Mouse (Mus musculus) lung, embryonic 16.5 days (tissue): ENCODE data around the gene BC052040. TPM values are rescaled to one million over a fixed set of nuclear protein-coding genes. Genes with fewer than 3 reads are reported as not detected.

Experiments
- ATAC-seq: fragments of 200-750 bp; cut with Nextera tagmentation; 2 replicates; pipeline ENCODE4 v1.8.0; 2017; ENCODE audit warnings: low read depth, mild to moderate bottlenecking, moderate library complexity
- H3K27ac ChIP-seq: fragments of 300-500 bp; sonication (generic); 2 replicates; pipeline ENCODE4 v1.5.1; 2014; ENCODE audit warnings: mild to moderate bottlenecking, control low read depth, low read length
- H3K27me3 ChIP-seq: fragments of 300-500 bp; sonication (generic); 2 replicates; pipeline ENCODE4 v1.6.1; 2014; ENCODE audit warnings: low read depth, low read length, mixed read lengths; ENCODE audit not compliant: control insufficient read depth, insufficient read depth
- H3K36me3 ChIP-seq: fragments of 300-500 bp; sonication (generic); 2 replicates; pipeline ENCODE4 v1.6.1; 2014; ENCODE audit warnings: low read length; ENCODE audit not compliant: control insufficient read depth, insufficient read depth
- H3K4me1 ChIP-seq: fragments of 300-500 bp; sonication (generic); replicated peaks from 2 replicates; pipeline ENCODE4 v1.6.1; 2014; ENCODE audit warnings: low read length, mixed read lengths; ENCODE audit not compliant: control insufficient read depth, insufficient read depth
- H3K4me2 ChIP-seq: fragments of 300-500 bp; sonication (generic); 2 replicates; pipeline ENCODE4 v1.6.1; 2014; ENCODE audit warnings: low read depth, low read length, control low read depth
- H3K4me3 ChIP-seq: fragments of 300-500 bp; sonication (generic); 2 replicates; pipeline ENCODE4 v1.5.1; 2014; ENCODE audit warnings: mild to moderate bottlenecking, low read length, control low read depth
- H3K9ac ChIP-seq: fragments of 300-500 bp; sonication (generic); 2 replicates; pipeline ENCODE4 v1.6.1; 2014; ENCODE audit warnings: low read length, control low read depth
- H3K9me3 ChIP-seq: fragments of 300-500 bp; sonication (generic); 2 replicates; pipeline ENCODE4 v1.6.1; 2016; ENCODE audit warnings: low read length; ENCODE audit not compliant: control insufficient read depth
- WGBS: fragments of 180-500 bp; shearing (Covaris S2); extraction: QIAGEN DNeasy Blood & Tissue Kit; methylation state at CpG from one replicate; pipeline ENCODE4 v1.1.7; 2014; 5-methylcytosine and 5-hydroxymethylcytosine counted together
- microRNA counts: library from miRNA; unstranded; fragments of <30 nt; microRNA quantifications from one replicate; lab custom pipeline; 2016
- microRNA-seq: library from miRNA; unstranded; fragments of <30 nt; microRNA quantifications from one replicate; pipeline ENCODE4, GENCODE M21; 2016
- polyA plus RNA-seq: library from polyadenylated mRNA; unstranded; fragments of >200 nt; fragmentation: Nextera tagmentation; extraction: Ambion mirVana; gene quantifications from 2 replicates; pipeline ENCODE4 v1.2.1, GENCODE M21; 2015

The BC052040 gene
- polyA plus RNA-seq, 1 experiment from 2014 or later = 12.6 TPM

- Histone ChIP-seq H3K9me3 (no peaks in the 10 kb centered on the region), H3K4me1 (no peaks in the 10 kb centered on the region), H3K27me3 (no peaks in the 10 kb centered on the region), H3K27ac (no peak overlapping the region), H3K4me3 (no peak overlapping the region), H3K9ac (no peak overlapping the region), H3K4me2 (no peak overlapping the region), H3K36me3 (no peaks in the 10 kb centered on the region)
- no peak for ATAC-seq
- 18% methylated on average over 6 of the region's 6 CpGs for WGBS
Measured at GRCm38 (mm10) chr2:115785687-115786086, 204.2 kb downstream of the BC052040 start.

GRCm38 (mm10) chr2:115798839-115799238 lies 217.3 kb downstream of the BC052040 start:
- H3K4me1 ChIP-seq = no peaks in the 10 kb centered on the region
- H3K27me3 ChIP-seq = no peaks in the 10 kb centered on the region
- no peak overlapping the region for H3K9ac ChIP-seq
- no peak overlapping the region for H3K4me2 ChIP-seq
- no peaks in the 10 kb centered on the region for H3K9me3 ChIP-seq
- ATAC-seq = no peak
- H3K27ac ChIP-seq = no peak overlapping the region
- WGBS = 74% methylated on average over 6 of the region's 6 CpGs
- no peak overlapping the region for H3K4me3 ChIP-seq
- no peaks in the 10 kb centered on the region for H3K36me3 ChIP-seq

- Histone ChIP-seq H3K36me3 (no peaks in the 10 kb centered on the region), H3K27ac (no peak overlapping the region), H3K4me1 (no peaks in the 10 kb centered on the region), H3K9ac (no peak overlapping the region), H3K27me3 (no peaks in the 10 kb centered on the region), H3K9me3 (no peaks in the 10 kb centered on the region), H3K4me2 (no peak overlapping the region), H3K4me3 (no peak overlapping the region)
- 39% methylated on average over 4 of the region's 4 CpGs for WGBS
- ATAC-seq = no peak
Measured at GRCm38 (mm10) chr2:115808376-115808775, 226.9 kb downstream of the BC052040 start.

GRCm38 (mm10) chr2:115813316-115813715 lies 231.8 kb downstream of the BC052040 start:
- ATAC-seq = no peak
- Histone ChIP-seq H3K36me3 (no peaks in the 10 kb centered on the region), H3K4me1 (peaks cover 6% of the 10 kb centered on the region; the same call in 1 of the 2 replicates), H3K4me2 (no peak overlapping the region), H3K4me3 (no peak overlapping the region), H3K27ac (no peak overlapping the region), H3K9ac (no peak overlapping the region), H3K27me3 (no peaks in the 10 kb centered on the region), H3K9me3 (no peaks in the 10 kb centered on the region)
- WGBS = 31% methylated on average over 11 of the region's 11 CpGs

- Histone ChIP-seq H3K9ac (no peak overlapping the region), H3K4me3 (no peak overlapping the region), H3K4me1 (peaks cover 6% of the 10 kb centered on the region; the same call in 1 of the 2 replicates), H3K36me3 (no peaks in the 10 kb centered on the region), H3K27ac (no peak overlapping the region), H3K4me2 (no peak overlapping the region), H3K9me3 (no peaks in the 10 kb centered on the region), H3K27me3 (no peaks in the 10 kb centered on the region)
- ATAC-seq = no peak
- WGBS = 62% methylated on average over 6 of the region's 6 CpGs
Measured at GRCm38 (mm10) chr2:115813721-115814120, 232.2 kb downstream of the BC052040 start.

- Histone ChIP-seq H3K4me2 (no peak overlapping the region), H3K4me1 (peaks cover 6% of the 10 kb centered on the region; the same call in 1 of the 2 replicates), H3K36me3 (no peaks in the 10 kb centered on the region), H3K9me3 (no peaks in the 10 kb centered on the region), H3K9ac (no peak overlapping the region), H3K27ac (no peak overlapping the region), H3K27me3 (no peaks in the 10 kb centered on the region), H3K4me3 (no peak overlapping the region)
- ATAC-seq = peak; percentile 83
- 27% methylated on average over 6 of the region's 6 CpGs for WGBS
Measured at GRCm38 (mm10) chr2:115817959-115818358, 236.4 kb downstream of the BC052040 start.

GRCm38 (mm10) chr2:115822361-115822760 lies 240.8 kb downstream of the BC052040 start:
- Histone ChIP-seq H3K27ac (no peak overlapping the region), H3K9ac (no peak overlapping the region), H3K9me3 (no peaks in the 10 kb centered on the region), H3K4me2 (no peak overlapping the region), H3K27me3 (no peaks in the 10 kb centered on the region), H3K4me1 (peaks cover 6% of the 10 kb centered on the region; the same call in 1 of the 2 replicates), H3K4me3 (no peak overlapping the region), H3K36me3 (no peaks in the 10 kb centered on the region)
- no peak for ATAC-seq
- WGBS = 89% methylated on average over 5 of the region's 5 CpGs

MicroRNA genes within 50 kb of the gene (microRNA counts, 519-probe panel; counts per million panel counts)
- 3,646 counts per million, percentile 73 among the panel's probes with 10 or more counts for microRNA mmu-miR-1951 (lab: Ali Mortazavi, UCI)

Small RNA genes lying within 50 kb of the gene (microRNA-seq; reads per million reads assigned to microRNA genes)
- not detected for gene Mir1951
